Mouse (Mus musculus) heart, postnatal 0 days (tissue): ENCODE measurements around the gene Lalba. TPM values are rescaled to one million over a fixed set of nuclear protein-coding genes. Genes with fewer than 3 reads are reported as not detected.
A peak's percentile ranks its signal among the peaks of the same experiment; 100 is the strongest.

Source experiments
- ATAC-seq: fragments of 200-750 bp; cut with Nextera tagmentation; 2 replicates; pipeline ENCODE4 v1.8.0; 2017; ENCODE audit warnings: low read depth, moderate number of reproducible peaks, moderate library complexity; ENCODE audit not compliant: insufficient read depth
- DNase-seq: peaks from one replicate; pipeline ENCODE4 v3.0.0-alpha.2; 2016; ENCODE audit warnings: low spot score
- H3K27ac ChIP-seq: fragments of 300-500 bp; sonication (generic); 2 replicates; pipeline ENCODE4 v1.5.1; 2014; ENCODE audit warnings: low read depth, mild to moderate bottlenecking
- H3K27me3 ChIP-seq: fragments of 300-500 bp; sonication (generic); 2 replicates; pipeline ENCODE4 v1.6.1; 2014; ENCODE audit warnings: low read length, mixed read lengths; ENCODE audit not compliant: control insufficient read depth, insufficient read depth
- H3K36me3 ChIP-seq: fragments of 300-500 bp; sonication (generic); replicated peaks from 2 replicates; pipeline ENCODE4 v1.6.1; 2014; ENCODE audit warnings: low read length, mixed read lengths; ENCODE audit not compliant: control insufficient read depth, insufficient read depth
- H3K4me1 ChIP-seq: fragments of 300-500 bp; sonication (generic); 2 replicates; pipeline ENCODE4 v1.6.1; 2014; ENCODE audit warnings: antibody characterized with exemption; ENCODE audit not compliant: control insufficient read depth, insufficient read depth
- H3K4me2 ChIP-seq: fragments of 300-500 bp; sonication (generic); 2 replicates; pipeline ENCODE4 v1.6.1; 2014; ENCODE audit warnings: low read depth, mild to moderate bottlenecking, low read length, moderate library complexity
- H3K4me3 ChIP-seq: fragments of 300-500 bp; sonication (generic); 2 replicates; pipeline ENCODE4 v1.5.1; 2014; ENCODE audit warnings: low read depth, low read length
- H3K9ac ChIP-seq: fragments of 300-500 bp; sonication (generic); replicated peaks from 2 replicates; pipeline ENCODE4 v1.6.1; 2014; ENCODE audit warnings: low read depth, low read length, mixed read lengths
- H3K9me3 ChIP-seq: fragments of 300-500 bp; sonication (generic); replicated peaks from 2 replicates; pipeline ENCODE4 v1.6.1; 2016; ENCODE audit warnings: low read length; ENCODE audit not compliant: control insufficient read depth
- CTCF ChIP-seq: IDR thresholded peaks from 2 replicates; pipeline ENCODE4 v1.5.1; 2016; ENCODE audit warnings: antibody characterized with exemption, control low read depth, low read depth
- EP300 ChIP-seq: IDR thresholded peaks from 2 replicates; pipeline ENCODE4 v1.6.1; 2016; ENCODE audit warnings: antibody characterized with exemption, low read depth
- WGBS: fragments of 180-500 bp; shearing (Covaris S2); extraction: QIAGEN DNeasy Blood & Tissue Kit; methylation state at CpG from one replicate; pipeline ENCODE4 v1.1.7; 2014; 5-methylcytosine and 5-hydroxymethylcytosine counted together
- polyA plus RNA-seq: library from polyadenylated mRNA; unstranded; fragments of >200 nt; fragmentation: Nextera tagmentation; extraction: Ambion mirVana; gene quantifications from 2 replicates; pipeline ENCODE4 v1.2.1, GENCODE M21; 2015
- total RNA-seq: library from RNA; depleted of rRNA; stranded (reverse); fragments of >200 nt; gene quantifications from 2 replicates; pipeline ENCODE4 v1.2.3, GENCODE M21; 2014; ENCODE audit warnings: low replicate concordance

Lalba gene
- total and polyA plus RNA-seq, 2 experiments from 2014 or later = 0.36 TPM; not detected in 1

- Histone ChIP-seq H3K27me3 (no peaks in the 10 kb centered on the region), H3K4me3 (no peak overlapping the region), H3K9me3 (no peaks in the 10 kb centered on the region), H3K9ac (no peak overlapping the region), H3K27ac (no peak overlapping the region), H3K4me1 (no peaks in the 10 kb centered on the region), H3K36me3 (no peaks in the 10 kb centered on the region), H3K4me2 (no peak overlapping the region)
- ATAC-seq (no peak), DNase-seq (no peak)
- 89% methylated on average over 6 of the region's 6 CpGs for WGBS
- no peak for TF ChIP-seq EP300
- TF ChIP-seq CTCF = no peak
These were observed 24.8 kb upstream of the Lalba start for GRCm38 (mm10) chr15:98507321-98507720.

GRCm38 (mm10) chr15:98506253-98506957 is 23.9 kb upstream of the Lalba start:
- no peak overlapping the region for H3K4me2 ChIP-seq
- ATAC-seq (no peak), DNase-seq (no peak)
- 66% methylated on average over 9 of the region's 9 CpGs for WGBS
- no peak overlapping the region for H3K4me3 ChIP-seq
- H3K27ac ChIP-seq = no peak overlapping the region
- no peaks in the 10 kb centered on the region for H3K36me3 ChIP-seq
- H3K27me3 ChIP-seq = no peaks in the 10 kb centered on the region
- no peak for TF ChIP-seq CTCF
- no peak for TF ChIP-seq EP300
- H3K9me3 ChIP-seq = no peaks in the 10 kb centered on the region
- no peaks in the 10 kb centered on the region for H3K4me1 ChIP-seq
- H3K9ac ChIP-seq = no peak overlapping the region

- ATAC-seq (no peak), DNase-seq (no peak)
- Histone ChIP-seq H3K9me3 (no peaks in the 10 kb centered on the region), H3K9ac (no peak overlapping the region), H3K36me3 (no peaks in the 10 kb centered on the region), H3K27me3 (no peaks in the 10 kb centered on the region), H3K4me3 (no peak overlapping the region), H3K27ac (no peak overlapping the region), H3K4me1 (no peaks in the 10 kb centered on the region), H3K4me2 (no peak overlapping the region)
- WGBS = 14% methylated on average over 18 of the region's 18 CpGs
- no peak for TF ChIP-seq EP300
- peak; percentile 65 for TF ChIP-seq CTCF
These were observed 22.0 kb upstream of the Lalba start for GRCm38 (mm10) chr15:98504514-98504913.

GRCm38 (mm10) chr15:98503317-98503716 is 20.8 kb upstream of the Lalba start:
- WGBS = 74% methylated on average over 3 of the region's 3 CpGs
- TF ChIP-seq CTCF = no peak
- no peak for TF ChIP-seq EP300
- H3K36me3 ChIP-seq = no peaks in the 10 kb centered on the region
- no peaks in the 10 kb centered on the region for H3K4me1 ChIP-seq
- no peaks in the 10 kb centered on the region for H3K9me3 ChIP-seq
- H3K9ac ChIP-seq = no peak overlapping the region
- DNase-seq (no peak), ATAC-seq (no peak)
- no peaks in the 10 kb centered on the region for H3K27me3 ChIP-seq
- no peak overlapping the region for H3K4me2 ChIP-seq
- H3K27ac ChIP-seq = no peak overlapping the region
- no peak overlapping the region for H3K4me3 ChIP-seq

GRCm38 (mm10) chr15:98497631-98498030 is 15.1 kb upstream of the Lalba start:
- ATAC-seq (no peak), DNase-seq (no peak)
- Histone ChIP-seq H3K9me3 (no peaks in the 10 kb centered on the region), H3K4me1 (no peaks in the 10 kb centered on the region), H3K9ac (no peak overlapping the region), H3K27ac (no peak overlapping the region), H3K4me3 (no peak overlapping the region), H3K36me3 (no peaks in the 10 kb centered on the region), H3K4me2 (no peak overlapping the region), H3K27me3 (no peaks in the 10 kb centered on the region)
- 85% methylated on average over 17 of the region's 17 CpGs for WGBS
- TF ChIP-seq EP300 (no peak), CTCF (no peak)

- Histone ChIP-seq H3K9me3 (no peaks in the 10 kb centered on the region), H3K4me2 (no peak within 1 kb of the TSS), H3K9ac (no peak within 1 kb of the TSS), H3K4me1 (no peaks in the 10 kb centered on the region), H3K4me3 (no peak within 1 kb of the TSS), H3K27ac (no peak within 1 kb of the TSS), H3K27me3 (no peaks in the 10 kb centered on the region), H3K36me3 (no peaks in the 10 kb centered on the region)
- DNase-seq = no peak
- no peak for TF ChIP-seq CTCF
- TF ChIP-seq EP300 = no peak
- 38% methylated on average over 4 of the region's 4 CpGs for WGBS
- ATAC-seq = no peak
These were observed 9.6 kb upstream of the Lalba start, which contains the start of gene Olfr279 for GRCm38 (mm10) chr15:98492102-98492501. Gene Olfr279 (plus strand): TSS chr15:98492402.
